Mouse (Mus musculus) myocyte (in vitro differentiated cells): Measurements from ENCODE around the gene 1190002N15Rik. TPM values are rescaled to one million over a fixed set of nuclear protein-coding genes. Genes with fewer than 3 reads are reported as not detected.

Experiments used
- H3K27me3 ChIP-seq: one replicate; pipeline ENCODE4 v1.6.1; 2011; ENCODE audit not compliant: control insufficient read depth, insufficient read depth, insufficient read length
- H3K36me3 ChIP-seq: one replicate; pipeline ENCODE4 v1.6.1; 2011; ENCODE audit not compliant: control insufficient read depth, insufficient read depth
- H3K4me2 ChIP-seq: one replicate; pipeline ENCODE4 v1.6.1; 2011; ENCODE audit warnings: low read depth, control low read depth
- H3K4me3 ChIP-seq: one replicate; pipeline ENCODE4 v1.5.1; 2011; ENCODE audit warnings: mild to moderate bottlenecking, control low read depth, moderate library complexity
- H3K79me2 ChIP-seq: one replicate; pipeline ENCODE4 v1.6.1; 2011; ENCODE audit not compliant: control insufficient read depth, insufficient read depth
- H3ac ChIP-seq: one replicate; pipeline ENCODE4 v1.6.1; 2011; ENCODE audit not compliant: control insufficient read depth, insufficient read length
- CEBPB ChIP-seq: IDR thresholded peaks from 2 replicates; pipeline ENCODE4 v1.6.1; 2011; ENCODE audit warnings: mild to moderate bottlenecking, moderate library complexity; ENCODE audit not compliant: poor library complexity, insufficient read depth, severe bottlenecking
- E2F4 ChIP-seq: IDR thresholded peaks from one replicate; pipeline ENCODE4 v1.6.1; 2011; ENCODE audit warnings: mild to moderate bottlenecking, control low read depth, moderate library complexity; ENCODE audit not compliant: insufficient read depth
- MAX ChIP-seq: IDR thresholded peaks from one replicate; pipeline ENCODE4 v1.6.1; 2011; ENCODE audit warnings: low read depth, mild to moderate bottlenecking, control low read depth
- MYOD1 ChIP-seq, 3 experiments: IDR thresholded peaks; one replicate each; pipeline ENCODE4 v1.6.1; 2011; ENCODE audit warnings: control low read depth in 2 of 3, low read depth in 2 of 3, mild to moderate bottlenecking in 2 of 3, moderate library complexity in 1 of 3; ENCODE audit not compliant: insufficient read length in 2 of 3, control insufficient read depth in 1 of 3
- MYOG ChIP-seq, 3 experiments: IDR thresholded peaks; one replicate each; pipeline ENCODE4 v1.6.1; 2011; ENCODE audit warnings: control low read depth in 2 of 3, low read depth in 2 of 3, mild to moderate bottlenecking in 2 of 3; ENCODE audit not compliant: insufficient read length in 2 of 3, control insufficient read depth in 1 of 3, insufficient read depth in 1 of 3
- POLR2A ChIP-seq: IDR thresholded peaks from one replicate; pipeline ENCODE4 v1.6.1; 2011; ENCODE audit warnings: low read depth, mild to moderate bottlenecking, control low read depth, moderate library complexity; ENCODE audit not compliant: insufficient read length
- POLR2AphosphoS2 ChIP-seq: IDR thresholded peaks from one replicate; pipeline ENCODE4 v1.6.1; 2011; ENCODE audit warnings: low read depth, control low read depth; ENCODE audit not compliant: insufficient read length
- REST ChIP-seq: IDR thresholded peaks from one replicate; pipeline ENCODE4 v1.6.1; 2011; ENCODE audit warnings: mild to moderate bottlenecking, control low read depth, moderate library complexity; ENCODE audit not compliant: insufficient read depth, insufficient read length
- SRF ChIP-seq: IDR thresholded peaks from one replicate; pipeline ENCODE4 v1.6.1; 2011; ENCODE audit warnings: low read depth; ENCODE audit not compliant: control insufficient read depth, insufficient read length
- TCF12 ChIP-seq: IDR thresholded peaks from one replicate; pipeline ENCODE4 v1.6.1; 2011; ENCODE audit warnings: mild to moderate bottlenecking, control low read depth; ENCODE audit not compliant: poor library complexity, insufficient read depth, severe bottlenecking
- TCF3 ChIP-seq: IDR thresholded peaks from one replicate; pipeline ENCODE4 v1.6.1; 2011; ENCODE audit warnings: low read depth, control low read depth; ENCODE audit not compliant: insufficient read length
- USF1 ChIP-seq: IDR thresholded peaks from one replicate; pipeline ENCODE4 v1.6.1; 2011; ENCODE audit warnings: low read depth, mild to moderate bottlenecking, control low read depth, moderate library complexity
- polyA plus RNA-seq: library from polyadenylated mRNA; unstranded; fragments of >200 nt; fragmentation: generic; extraction: Trizol; gene quantifications from one replicate; pipeline ENCODE4 v1.2.1, GENCODE M21; 2012; ENCODE audit warnings: missing spikeins

Gene 1190002N15Rik
- polyA plus RNA-seq, 1 experiment: 21.0 TPM

- Histone ChIP-seq H3K27me3 (no peaks in the 10 kb centered on the region), H3K36me3 (no peaks in the 10 kb centered on the region), H3K79me2 (no peaks in the 10 kb centered on the region), H3K4me3 (no peak overlapping the region), H3ac (no peak overlapping the region), H3K4me2 (no peak overlapping the region)
- no peak for TF ChIP-seq SRF
- TF ChIP-seq CEBPB: no peak
- no peak for TF ChIP-seq MYOG (IDR thresholded peaks at IDR 0.05; ENCODE audit: control insufficient read depth in 1 of 3, insufficient read depth in 1 of 3, insufficient read length in 2 of 3, low read depth in 2 of 3)
- TF ChIP-seq REST: no peak
- TF ChIP-seq TCF12: no peak
- no peak for TF ChIP-seq MAX
- TF ChIP-seq E2F4: no peak
- no peak for TF ChIP-seq POLR2AphosphoS2
- no peak for TF ChIP-seq POLR2A
- no peak for TF ChIP-seq TCF3
- TF ChIP-seq MYOD1 (IDR thresholded peaks at IDR 0.05; ENCODE audit: control insufficient read depth in 1 of 3, insufficient read length in 2 of 3, low read depth in 2 of 3): no peak
- TF ChIP-seq USF1: no peak
These were observed 26.7 kb downstream of the 1190002N15Rik start for GRCm38 (mm10) chr9:94511139-94511538.

DNA sequence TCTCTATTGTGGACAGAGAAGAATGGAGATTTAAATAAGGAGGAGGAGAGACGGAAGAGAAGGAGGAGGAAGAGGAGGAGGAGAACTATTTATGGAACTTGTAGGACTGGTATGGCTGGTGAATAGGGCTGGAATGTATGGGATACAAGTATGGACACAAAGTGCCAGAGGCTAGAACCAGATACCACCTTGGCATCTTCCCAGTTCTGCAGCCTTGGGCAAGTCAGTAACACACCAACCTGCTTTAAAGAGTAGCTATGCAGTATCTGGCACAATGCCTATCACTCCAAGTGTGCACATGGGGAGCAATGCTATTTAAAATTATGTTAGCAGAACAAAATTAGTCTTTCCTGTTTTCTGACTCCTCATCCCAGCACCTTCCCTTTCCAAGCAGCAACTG is 30.9 kb downstream of the 1190002N15Rik start:
- no peak overlapping the region for H3ac ChIP-seq
- H3K36me3 ChIP-seq: no peaks in the 10 kb centered on the region
- no peak overlapping the region for H3K4me3 ChIP-seq
- no peak overlapping the region for H3K4me2 ChIP-seq
- TF ChIP-seq REST (no peak), MAX (no peak), TCF3 (no peak), TCF12 (no peak), SRF (no peak), USF1 (no peak), MYOG (IDR thresholded peaks at IDR 0.05; ENCODE audit: control insufficient read depth in 1 of 3, insufficient read depth in 1 of 3, insufficient read length in 2 of 3, low read depth in 2 of 3) (no peak), MYOD1 (IDR thresholded peaks at IDR 0.05; ENCODE audit: control insufficient read depth in 1 of 3, insufficient read length in 2 of 3, low read depth in 2 of 3) (no peak), POLR2AphosphoS2 (no peak), E2F4 (no peak), POLR2A (no peak), CEBPB (no peak)
- H3K79me2 ChIP-seq: no peaks in the 10 kb centered on the region
- no peaks in the 10 kb centered on the region for H3K27me3 ChIP-seq

- Histone ChIP-seq H3K4me3 (no peak overlapping the region), H3K4me2 (no peak overlapping the region), H3K79me2 (no peaks in the 10 kb centered on the region), H3K36me3 (no peaks in the 10 kb centered on the region), H3ac (no peak overlapping the region), H3K27me3 (no peaks in the 10 kb centered on the region)
- TF ChIP-seq E2F4 (no peak), TCF12 (no peak)
These were observed 46.4 kb downstream of the 1190002N15Rik start for GRCm38 (mm10) chr9:94491467-94491866.

GRCm38 (mm10) chr9:94487976-94488375 is 49.9 kb downstream of the 1190002N15Rik start:
- Histone ChIP-seq H3K36me3 (no peaks in the 10 kb centered on the region), H3K4me3 (no peak overlapping the region), H3K4me2 (no peak overlapping the region), H3K27me3 (no peaks in the 10 kb centered on the region), H3K79me2 (no peaks in the 10 kb centered on the region), H3ac (no peak overlapping the region)
- no peak for TF ChIP-seq MYOG (IDR thresholded peaks at IDR 0.05; ENCODE audit: control insufficient read depth in 1 of 3, insufficient read depth in 1 of 3, insufficient read length in 2 of 3, low read depth in 2 of 3)
- no peak for TF ChIP-seq USF1
- TF ChIP-seq SRF: no peak
- no peak for TF ChIP-seq TCF3
- TF ChIP-seq MAX: no peak
- TF ChIP-seq E2F4: no peak
- TF ChIP-seq CEBPB: no peak
- TF ChIP-seq POLR2A: no peak
- no peak for TF ChIP-seq REST
- TF ChIP-seq POLR2AphosphoS2: no peak
- TF ChIP-seq TCF12: no peak
- no peak for TF ChIP-seq MYOD1 (IDR thresholded peaks at IDR 0.05; ENCODE audit: control insufficient read depth in 1 of 3, insufficient read length in 2 of 3, low read depth in 2 of 3)

- H3K36me3 ChIP-seq: no peaks in the 10 kb centered on the region
- no peaks in the 10 kb centered on the region for H3K79me2 ChIP-seq
- H3K4me2 ChIP-seq: no peak overlapping the region
- no peak overlapping the region for H3ac ChIP-seq
- H3K27me3 ChIP-seq: no peaks in the 10 kb centered on the region
- no peak overlapping the region for H3K4me3 ChIP-seq
- TF ChIP-seq SRF: no peak
- TF ChIP-seq TCF3: no peak
- no peak for TF ChIP-seq CEBPB
- no peak for TF ChIP-seq E2F4
- TF ChIP-seq MAX: no peak
- TF ChIP-seq REST: no peak
- TF ChIP-seq TCF12: no peak
- TF ChIP-seq USF1: no peak
- TF ChIP-seq MYOD1 (IDR thresholded peaks at IDR 0.05; ENCODE audit: control insufficient read depth in 1 of 3, insufficient read length in 2 of 3, low read depth in 2 of 3): no peak
- no peak for TF ChIP-seq MYOG (IDR thresholded peaks at IDR 0.05; ENCODE audit: control insufficient read depth in 1 of 3, insufficient read depth in 1 of 3, insufficient read length in 2 of 3, low read depth in 2 of 3)
These were observed 54.5 kb downstream of the 1190002N15Rik start for GRCm38 (mm10) chr9:94483291-94483879.
